Mouse (Mus musculus): ENCODE measurements around the gene E030030I06Rik. TPM values are rescaled to one million over a fixed set of nuclear protein-coding genes. Genes with fewer than 3 reads are reported as not detected.
"Not testable (repeated sequence)": the region's sequence is repeated elsewhere in the genome, so short reads cannot be mapped to it uniquely, and the experiment has no call there.

E030030I06Rik gene
- polyA plus RNA-seq (2012; rRNA removed) (10.6 and 12.3 TPM in 2 replicates), polyA plus RNA-seq (2014; fragmentation: Nextera tagmentation; extraction: Ambion mirVana) (16.7 and 23.1 TPM in 2 replicates)

DNA sequence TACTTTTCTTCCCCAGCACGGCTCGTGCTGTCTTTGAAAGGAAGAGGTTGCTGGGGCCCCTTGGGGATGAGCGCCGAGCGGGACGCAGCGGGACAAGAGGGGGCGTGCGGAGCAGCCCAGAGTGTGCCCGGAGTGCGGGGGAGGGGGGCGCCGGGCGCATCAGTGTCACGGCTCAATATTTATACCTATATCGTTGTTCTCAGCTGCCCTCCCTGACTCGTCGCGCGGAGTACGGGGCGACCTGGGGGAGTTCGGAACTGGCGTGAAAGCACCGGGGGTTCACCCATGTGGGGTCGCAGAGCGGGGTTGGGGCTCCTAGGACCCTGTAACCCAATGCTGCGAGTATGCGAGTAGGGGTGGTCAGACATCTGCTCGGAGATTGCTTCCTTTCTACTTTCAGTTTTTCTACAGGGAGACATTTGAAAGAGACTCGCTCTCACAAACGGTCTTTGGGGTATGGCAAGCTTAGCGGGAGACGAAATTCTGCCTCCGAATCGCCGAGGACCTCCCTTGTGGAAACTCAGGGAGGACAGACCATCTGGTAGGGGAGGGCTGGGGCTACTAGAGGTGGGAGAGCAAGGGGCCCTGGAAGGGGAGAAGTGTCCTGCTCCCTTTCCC lies at the start of gene E030030I06Rik:
Gene E030030I06Rik (minus strand): TSS at position 198 of the 618 bp plus-strand sequence.
- H3K4me3 ChIP-seq (replicated peaks; ENCODE audit: low read length), result peak within 1 kb of the TSS; percentile 69
- H3K27ac ChIP-seq (replicated peaks; ENCODE audit: low read depth, low read length), result peak within 1 kb of the TSS; percentile 73
- peak within 1 kb of the TSS; percentile 97 for H3K4me2 ChIP-seq (replicated peaks; ENCODE audit: low read depth, low read length, severe bottlenecking)
- ATAC-seq (ENCODE audit: low FRiP score, low read depth), result peak; percentile 20
- no peaks in the 10 kb centered on the region for H3K9me3 ChIP-seq (ENCODE audit: control insufficient read depth, low read length)
- WGBS, result under 1% methylated on average over 33 of the region's 37 CpGs
- no peaks in the 10 kb centered on the region for H3K36me3 ChIP-seq (ENCODE audit: control insufficient read depth, insufficient read depth, low read length)
- peaks cover 18% of the 10 kb centered on the region for H3K27me3 ChIP-seq (ENCODE audit: control insufficient read depth, insufficient read depth, low read length)
- no peak for TF ChIP-seq POLR2A (IDR thresholded peaks at IDR 0.05; ENCODE audit: borderline replicate concordance, extremely low read depth, insufficient read depth, insufficient read length)
- peaks cover 7% of the 10 kb centered on the region for H3K4me1 ChIP-seq (ENCODE audit: control insufficient read depth, insufficient read depth, low read length)
- peak within 1 kb of the TSS; percentile 76 for H3K9ac ChIP-seq (ENCODE audit: low read depth, low read length, severe bottlenecking)
- no peak for DNase-seq (ENCODE audit: low spot score)

DNA sequence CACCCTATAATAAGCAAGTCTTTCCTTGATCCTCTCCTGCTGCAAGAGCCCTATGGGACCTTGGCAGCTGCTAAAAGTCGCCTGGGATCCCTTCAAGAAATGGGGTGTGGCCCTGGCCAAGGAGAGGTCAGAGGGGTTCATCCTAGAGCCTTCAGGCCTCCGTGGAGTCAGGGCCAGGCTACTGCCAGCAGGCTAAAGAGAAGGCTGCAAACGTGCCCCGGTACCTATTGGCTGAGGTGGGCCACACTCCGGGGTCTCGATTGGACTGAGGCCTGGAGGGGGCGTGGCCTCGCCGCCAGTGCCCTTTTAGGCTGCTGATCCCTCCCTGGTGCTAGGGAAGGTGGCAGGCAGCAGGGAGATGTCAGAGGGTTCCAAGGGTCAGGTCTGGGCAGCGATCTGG lies 42.0 kb upstream of the E030030I06Rik start:
- DNase-seq (ENCODE audit: low spot score); H3K9me3 ChIP-seq (ENCODE audit: control insufficient read depth, low read length); H3K9ac ChIP-seq (ENCODE audit: low read depth, low read length, severe bottlenecking); H3K4me3 ChIP-seq (replicated peaks; ENCODE audit: low read length); ATAC-seq (ENCODE audit: low FRiP score, low read depth); H3K4me1 ChIP-seq (ENCODE audit: control insufficient read depth, insufficient read depth, low read length); H3K27me3 ChIP-seq (ENCODE audit: control insufficient read depth, insufficient read depth, low read length); H3K36me3 ChIP-seq (ENCODE audit: control insufficient read depth, insufficient read depth, low read length); H3K27ac ChIP-seq (replicated peaks; ENCODE audit: low read depth, low read length): not testable (repeated sequence)
- WGBS, result 3% methylated on average over 6 of the region's 10 CpGs
- H3K4me2 ChIP-seq (replicated peaks; ENCODE audit: low read depth, low read length, severe bottlenecking), result peak overlapping the region; percentile 10; the same call in 1 of the 2 replicates

DNA sequence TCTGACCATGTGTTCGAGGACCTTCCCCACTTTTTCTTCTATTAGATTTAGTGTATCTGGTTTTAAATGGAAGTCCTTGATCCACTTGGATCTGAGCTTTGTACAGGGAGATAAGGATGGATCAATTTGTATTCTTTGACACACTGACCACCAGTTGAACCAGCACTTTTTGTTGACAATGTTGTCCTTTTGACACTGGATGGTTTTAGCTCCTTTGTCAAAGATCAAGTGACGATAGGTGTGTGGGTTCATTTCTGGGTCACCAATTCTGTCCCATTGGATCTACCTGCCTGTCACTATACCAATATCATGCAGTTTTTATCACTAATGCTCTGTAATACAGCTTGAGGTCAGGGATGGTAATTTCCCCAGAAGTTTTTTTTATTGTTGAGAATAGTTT lies 27.4 kb upstream of the E030030I06Rik start:
- H3K36me3 ChIP-seq (ENCODE audit: control insufficient read depth, insufficient read depth, low read length); H3K4me3 ChIP-seq (replicated peaks; ENCODE audit: low read length); ATAC-seq (ENCODE audit: low FRiP score, low read depth); H3K4me1 ChIP-seq (ENCODE audit: control insufficient read depth, insufficient read depth, low read length); H3K27ac ChIP-seq (replicated peaks; ENCODE audit: low read depth, low read length); H3K4me2 ChIP-seq (replicated peaks; ENCODE audit: low read depth, low read length, severe bottlenecking); H3K9ac ChIP-seq (ENCODE audit: low read depth, low read length, severe bottlenecking); H3K27me3 ChIP-seq (ENCODE audit: control insufficient read depth, insufficient read depth, low read length); H3K9me3 ChIP-seq (ENCODE audit: control insufficient read depth, low read length); DNase-seq (ENCODE audit: low spot score): not testable (repeated sequence)
- 84% methylated on average over 2 of the region's 2 CpGs for WGBS

DNA sequence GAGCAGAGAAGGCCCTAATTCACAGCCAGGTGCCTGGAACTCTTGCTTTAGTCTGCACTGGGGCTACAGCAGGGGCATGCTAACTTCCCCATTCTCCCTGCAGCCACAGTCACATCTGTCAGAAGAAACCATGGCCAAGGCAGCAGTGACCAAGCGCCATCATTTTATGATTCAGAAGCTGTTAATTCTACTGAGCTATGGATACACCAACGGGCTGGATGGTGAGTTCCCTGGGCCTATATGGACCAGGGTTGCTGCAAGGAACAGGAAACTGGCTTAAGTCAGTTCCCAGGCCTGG lies 25.1 kb upstream of the E030030I06Rik start:
- ATAC-seq (ENCODE audit: low FRiP score, low read depth); H3K27me3 ChIP-seq (ENCODE audit: control insufficient read depth, insufficient read depth, low read length); H3K4me3 ChIP-seq (replicated peaks; ENCODE audit: low read length); H3K4me2 ChIP-seq (replicated peaks; ENCODE audit: low read depth, low read length, severe bottlenecking); H3K36me3 ChIP-seq (ENCODE audit: control insufficient read depth, insufficient read depth, low read length); H3K4me1 ChIP-seq (ENCODE audit: control insufficient read depth, insufficient read depth, low read length); H3K9me3 ChIP-seq (ENCODE audit: control insufficient read depth, low read length); H3K27ac ChIP-seq (replicated peaks; ENCODE audit: low read depth, low read length); H3K9ac ChIP-seq (ENCODE audit: low read depth, low read length, severe bottlenecking); DNase-seq (ENCODE audit: low spot score): not testable (repeated sequence)
- WGBS, result 50% methylated on average over 1 of the region's 2 CpGs

DNA sequence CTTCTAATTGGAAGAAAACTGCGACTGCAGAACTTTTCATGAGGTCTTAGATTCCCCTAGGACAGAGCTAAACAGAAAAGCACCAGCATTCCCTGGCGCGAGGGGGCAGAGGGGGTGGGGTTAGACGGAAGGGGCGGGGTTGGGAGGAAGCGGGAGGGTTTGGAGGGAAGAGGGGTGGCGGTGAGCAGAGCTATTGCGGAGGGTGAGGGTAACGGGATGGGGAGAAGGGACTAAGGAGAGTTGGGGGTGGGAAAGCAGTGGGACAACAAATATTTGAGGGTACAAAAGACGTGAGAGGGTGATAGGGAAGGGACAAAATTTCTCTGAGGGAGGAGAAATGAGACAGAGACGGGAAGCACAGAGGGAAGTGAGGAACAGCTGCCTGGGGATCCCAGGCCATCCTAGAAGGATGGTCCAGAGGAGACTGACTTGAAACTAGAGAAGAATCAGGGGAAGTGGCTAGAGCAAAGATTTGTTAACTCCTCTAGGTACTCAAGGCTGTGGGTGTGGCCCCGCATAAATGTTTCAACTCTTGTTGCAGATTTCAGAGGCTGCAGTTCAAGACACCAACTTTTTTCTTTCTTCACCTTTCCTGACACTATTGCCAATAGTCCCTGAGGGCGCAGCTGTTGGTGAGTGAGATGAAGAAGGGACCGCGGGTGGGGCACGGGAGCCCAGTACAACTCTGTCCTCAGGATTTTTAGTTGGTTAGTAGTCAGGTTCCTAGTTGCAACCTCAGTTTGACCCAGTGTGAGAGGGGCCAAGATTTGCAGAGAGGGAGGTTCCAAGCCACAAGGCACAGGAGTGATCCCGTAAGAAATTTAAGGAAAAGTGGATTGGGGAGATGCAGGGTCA lies 24.5 kb upstream of the E030030I06Rik start:
- not testable (repeated sequence) for H3K9ac ChIP-seq (ENCODE audit: low read depth, low read length, severe bottlenecking); H3K4me3 ChIP-seq (replicated peaks; ENCODE audit: low read length); H3K4me1 ChIP-seq (ENCODE audit: control insufficient read depth, insufficient read depth, low read length); H3K36me3 ChIP-seq (ENCODE audit: control insufficient read depth, insufficient read depth, low read length); H3K27ac ChIP-seq (replicated peaks; ENCODE audit: low read depth, low read length); H3K27me3 ChIP-seq (ENCODE audit: control insufficient read depth, insufficient read depth, low read length); DNase-seq (ENCODE audit: low spot score); H3K9me3 ChIP-seq (ENCODE audit: control insufficient read depth, low read length)
- ATAC-seq (ENCODE audit: low FRiP score, low read depth), result peak; percentile 77
- 13% methylated on average over 12 of the region's 17 CpGs for WGBS
- H3K4me2 ChIP-seq (replicated peaks; ENCODE audit: low read depth, low read length, severe bottlenecking), result peak overlapping the region; percentile 30; the same call in 1 of the 2 replicates

DNA sequence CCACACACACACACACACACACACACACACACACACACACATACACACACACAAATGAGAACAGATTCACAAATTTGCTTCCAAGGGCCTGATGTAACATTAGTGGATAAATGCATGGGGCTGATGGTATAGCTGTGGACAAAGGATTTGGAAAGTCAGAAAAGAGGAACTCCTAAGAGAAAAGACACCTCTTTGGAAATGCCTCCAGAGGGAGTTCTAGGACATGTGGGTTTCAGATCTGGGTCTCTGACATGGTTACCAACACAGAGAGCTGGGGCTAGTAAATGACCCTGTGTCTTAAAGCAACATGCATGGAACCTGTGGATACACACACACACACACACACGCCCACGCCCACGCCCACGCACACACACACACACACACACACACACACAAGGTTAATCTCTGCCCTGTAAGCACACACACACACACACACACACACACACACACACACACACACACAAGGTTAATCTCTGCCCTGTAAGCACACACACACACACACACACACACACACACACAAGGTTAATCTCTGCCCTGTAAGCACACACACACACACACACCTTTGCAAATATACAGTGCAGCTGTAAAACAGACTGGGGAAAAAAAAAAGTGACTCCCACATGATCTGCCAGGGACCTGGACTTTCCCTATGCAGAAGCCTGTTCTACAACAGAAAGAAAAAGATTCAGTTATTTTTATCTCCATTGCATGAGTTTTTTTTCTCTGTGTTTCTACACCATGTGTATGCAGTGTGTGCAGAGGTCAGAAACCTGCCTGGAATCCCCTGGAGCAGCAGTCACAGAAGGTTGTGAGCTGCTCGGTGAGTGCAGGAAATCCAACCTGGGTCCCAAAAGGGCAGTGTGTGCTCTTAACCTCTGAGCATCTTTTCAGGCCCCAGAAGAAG lies 23.6 kb upstream of the E030030I06Rik start:
- H3K4me3 ChIP-seq (replicated peaks; ENCODE audit: low read length); DNase-seq (ENCODE audit: low spot score); H3K27ac ChIP-seq (replicated peaks; ENCODE audit: low read depth, low read length); H3K36me3 ChIP-seq (ENCODE audit: control insufficient read depth, insufficient read depth, low read length); H3K27me3 ChIP-seq (ENCODE audit: control insufficient read depth, insufficient read depth, low read length); H3K9me3 ChIP-seq (ENCODE audit: control insufficient read depth, low read length); H3K9ac ChIP-seq (ENCODE audit: low read depth, low read length, severe bottlenecking); H3K4me1 ChIP-seq (ENCODE audit: control insufficient read depth, insufficient read depth, low read length): not testable (repeated sequence)
- ATAC-seq (ENCODE audit: low FRiP score, low read depth), result peak; percentile 19; the same call in 1 of the 2 replicates
- WGBS, result 63% methylated on average over 4 of the region's 5 CpGs
- peak overlapping the region; percentile 30; the same call in 1 of the 2 replicates for H3K4me2 ChIP-seq (replicated peaks; ENCODE audit: low read depth, low read length, severe bottlenecking)

DNA sequence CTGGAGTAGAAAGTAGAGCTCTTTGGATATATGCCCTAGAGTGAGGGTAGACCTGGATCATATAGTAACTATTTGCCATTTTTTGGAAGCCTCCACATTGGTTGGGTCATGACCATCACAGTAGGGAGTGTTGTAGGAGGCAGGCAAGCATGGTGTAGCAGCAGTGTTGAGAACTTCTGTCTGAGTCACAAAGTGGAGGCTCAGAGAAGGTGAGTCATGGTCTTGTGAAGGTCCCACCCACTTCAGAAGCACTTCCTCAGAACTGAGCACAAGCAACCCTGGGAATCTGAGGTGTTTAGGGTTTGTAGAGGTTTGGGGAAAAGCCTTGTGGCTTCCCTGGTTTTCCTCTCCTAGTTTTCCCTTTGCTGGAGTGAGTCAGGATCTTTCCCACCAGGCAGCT lies 20.0 kb upstream of the E030030I06Rik start:
- H3K9me3 ChIP-seq (ENCODE audit: control insufficient read depth, low read length); H3K9ac ChIP-seq (ENCODE audit: low read depth, low read length, severe bottlenecking); ATAC-seq (ENCODE audit: low FRiP score, low read depth); H3K4me1 ChIP-seq (ENCODE audit: control insufficient read depth, insufficient read depth, low read length); H3K4me3 ChIP-seq (replicated peaks; ENCODE audit: low read length); H3K4me2 ChIP-seq (replicated peaks; ENCODE audit: low read depth, low read length, severe bottlenecking); H3K27ac ChIP-seq (replicated peaks; ENCODE audit: low read depth, low read length); H3K36me3 ChIP-seq (ENCODE audit: control insufficient read depth, insufficient read depth, low read length); DNase-seq (ENCODE audit: low spot score); H3K27me3 ChIP-seq (ENCODE audit: control insufficient read depth, insufficient read depth, low read length): not testable (repeated sequence)
